8 mouse cellular contexts compared by ENCODE assay signal in genomic region chr3:38887381-38887991, GRCm38 (mm10). TPM values are rescaled to one million over a fixed set of nuclear protein-coding genes. Genes with fewer than 3 reads are reported as not detected.
DNase-seq lines count a peak whose midpoint lies in the region; ATAC-seq and TF ChIP-seq lines count a peak whose summit lies in the region.

No protein-coding gene starts in this region.

- H3K27me3 ChIP-seq in megakaryocyte, embryonic 14.5 days (replicated peaks): peaks cover 59% of the 10 kb centered on the region
- H3K27me3 ChIP-seq in heart, adult 2 months (ENCODE audit: control insufficient read depth, insufficient read depth, low read length): no peaks in the 10 kb centered on the region
- H3K27me3 ChIP-seq in liver, adult 2 months (ENCODE audit: control insufficient read depth, insufficient read depth, low read length): peaks cover 8% of the 10 kb centered on the region

- peak; percentile 71 for DNase-seq in embryo, embryonic 11 days
- DNase-seq in heart, adult 2 months: peak; percentile 66 to 73
- peak; percentile 25 for DNase-seq in kidney, adult 11 months
- DNase-seq in liver, adult 2 months (ENCODE audit: extremely low read depth, low read depth, low spot score): no peak
- DNase-seq in naive thymus-derived CD4-positive, alpha-beta T cell, adult 2 months (ENCODE audit: low read depth): peak; percentile 1
- peak; percentile 36 for DNase-seq in thymus, postnatal 25 days

- H3K9ac ChIP-seq in heart, adult 2 months (ENCODE audit: low read depth, low read length): peak overlapping the region; percentile 71
- H3K9ac ChIP-seq in liver, adult 2 months (ENCODE audit: low read depth, low read length): 0 out of 2 replicates have a peak overlapping the region, but pooled peaks have one; percentile 6

- TF ChIP-seq CTCF in heart, adult 2 months (IDR thresholded peaks at IDR 0.05): peak; percentile 65
- peak; percentile 19 for TF ChIP-seq CTCF in liver, adult 2 months (IDR thresholded peaks at IDR 0.05; ENCODE audit: low read depth, low read length)

- intact Hi-C loops in heart, adult 2 months (cut with DNase I): loop anchor here (2.0 to 5.0 kb wide), 3 partner anchors 65 to 1557 kb away; no protein-coding TSS in a partner anchor

- H3K4me1 ChIP-seq in megakaryocyte, embryonic 14.5 days: peaks cover 37% of the 10 kb centered on the region
- H3K4me1 ChIP-seq in heart, adult 2 months (ENCODE audit: control insufficient read depth, insufficient read depth, low read length): peaks cover 7% of the 10 kb centered on the region; the same call in 1 of the 2 replicates
- H3K4me1 ChIP-seq in liver, adult 2 months (ENCODE audit: control insufficient read depth, insufficient read depth, low read length): peaks cover 3% of the 10 kb centered on the region; the same call in 1 of the 2 replicates

- TF ChIP-seq EP300 in heart, adult 2 months (IDR thresholded peaks at IDR 0.05; ENCODE audit: insufficient read depth, low read depth, low read length): no peak

- peak overlapping the region; percentile 83 for H3K4me3 ChIP-seq in megakaryocyte, embryonic 14.5 days (replicated peaks)
- H3K4me3 ChIP-seq in heart, adult 2 months: peak overlapping the region; percentile 70
- peak overlapping the region; percentile 91 for H3K4me3 ChIP-seq in liver, adult 2 months (ENCODE audit: insufficient read depth, low read depth, low read length)

- no peaks in the 10 kb centered on the region; the same call in 1 of the 2 replicates for H3K79me2 ChIP-seq in heart, adult 2 months (replicated peaks; ENCODE audit: control insufficient read depth, insufficient read depth, low read length)
- H3K79me2 ChIP-seq in liver, adult 2 months (ENCODE audit: control insufficient read depth, insufficient read depth, low read length): no peaks in the 10 kb centered on the region

- TF ChIP-seq POLR2A in heart, adult 2 months (IDR thresholded peaks at IDR 0.05; ENCODE audit: insufficient read depth, low read depth, low read length): no peak
- no peak for TF ChIP-seq POLR2A in liver, adult 2 months (IDR thresholded peaks at IDR 0.05; ENCODE audit: extremely low read depth, insufficient read depth, low read length)

- H3K36me3 ChIP-seq in megakaryocyte, embryonic 14.5 days (replicated peaks; ENCODE audit: low read length): no peaks in the 10 kb centered on the region
- no peaks in the 10 kb centered on the region; the same call in 1 of the 2 replicates for H3K36me3 ChIP-seq in heart, adult 2 months (ENCODE audit: control insufficient read depth, insufficient read depth, low read length)
- H3K36me3 ChIP-seq in liver, adult 2 months (ENCODE audit: control insufficient read depth, insufficient read depth, low read length): no peaks in the 10 kb centered on the region

- peaks cover 34% of the 10 kb centered on the region for H3K9me3 ChIP-seq in megakaryocyte, embryonic 14.5 days

- peak overlapping the region; percentile 91 for H3K27ac ChIP-seq in heart, adult 2 months
- H3K27ac ChIP-seq in liver, adult 2 months (replicated peaks; ENCODE audit: insufficient read depth, low read depth, low read length): no peak overlapping the region

- WGBS in heart, adult 2 months: under 1% methylated on average over 47 of the region's 47 CpGs
- 2% methylated on average over 47 of the region's 47 CpGs for WGBS in liver, adult 2 months

- ATAC-seq in megakaryocyte, adult 5-6 weeks (ENCODE audit: poor library complexity, severe bottlenecking): no peak

RNA-seq across cellular contexts. Expression of gene Fat4, which starts 0.7 kb away (rescaled TPM):
- polyA plus RNA-seq in megakaryocyte, embryonic 14.5 days (2012; ENCODE audit: insufficient read depth, low replicate concordance): 0.26 TPM in 1 of 2 replicates, not detected in the other
- 0.11 TPM in 1 of 2 replicates, not detected in the other for total RNA-seq in megakaryocyte, adult 5-6 weeks (2015)
- total RNA-seq in megakaryocyte, adult 5-6 weeks (2017): 0.04 and 0.08 TPM in 2 replicates
- total RNA-seq in heart, adult 2 months (2021): 1 to 10 TPM; 5.1 TPM
- polyA plus RNA-seq in heart, adult 2 months (2012; rRNA removed): 1.9 and 3.5 TPM in 2 replicates
- 1.8 and 2.6 TPM in 2 replicates for total RNA-seq in liver, adult 2 months (2014; rRNA removed)
- polyA plus RNA-seq in liver, adult 2 months (2012; rRNA removed): 0.16 and 0.27 TPM in 2 replicates
